Comparison of ENCODE assay signal across 9 mouse cellular contexts in genomic region chr4:72384901-72385264, GRCm38 (mm10).
DNase-seq lines count a peak whose midpoint lies in the region; ATAC-seq and TF ChIP-seq lines count a peak whose summit lies in the region.
"Had no signal": no experiment of that assay in that cellular context is flagged by ENCODE, and none has a peak within 500 bp of the region (broad histone marks: within the 10 kb centered on the region; RNA-seq: fewer than 3 reads in every experiment).

No protein-coding gene starts in this region.

- no peak overlapping the region for H3K9ac ChIP-seq in heart, embryonic 11.5 days (ENCODE audit: low read depth, low read length)
- no peak overlapping the region for H3K9ac ChIP-seq in forebrain, embryonic 12.5 days
- no peak overlapping the region for H3K9ac ChIP-seq in heart, postnatal 0 days (replicated peaks; ENCODE audit: low read depth, low read length)
- H3K9ac ChIP-seq in stomach, embryonic 16.5 days (ENCODE audit: low read length), result no peak overlapping the region

- no peak for ATAC-seq in heart, embryonic 11.5 days (replicated peaks; ENCODE audit: insufficient number of reproducible peaks, low FRiP score, low TSS enrichment)
- ATAC-seq in forebrain, embryonic 12.5 days (ENCODE audit: low FRiP score), result peak; percentile 89
- 0 out of 2 replicates have a peak, but pooled peaks have one; percentile 49 for ATAC-seq in heart, postnatal 0 days (ENCODE audit: insufficient read depth, low read depth)
- peak; percentile 33; the same call in 1 of the 2 replicates for ATAC-seq in stomach, embryonic 16.5 days (ENCODE audit: insufficient read depth, low FRiP score)

- TF ChIP-seq EP300 in heart, postnatal 0 days (IDR thresholded peaks at IDR 0.05; ENCODE audit: low read depth), result 0 out of 2 replicates have a peak, but pooled peaks have one; percentile 68

- peak; percentile 96 for DNase-seq in heart, adult 11 months
- peak; percentile 13 for DNase-seq in heart, postnatal 0 days (ENCODE audit: low spot score)
- peak; percentile 60 to 80 for DNase-seq in layer of hippocampus, postnatal 36 days
- peak; percentile 37 for DNase-seq in mesoderm, embryonic 11.5 days (ENCODE audit: low read depth, low spot score)
- no peak for DNase-seq in thymus, postnatal 14 days

- H3K4me2 ChIP-seq in heart, embryonic 11.5 days, result no peak overlapping the region
- peak overlapping the region; percentile 35; the same call in 1 of the 2 replicates for H3K4me2 ChIP-seq in forebrain, embryonic 12.5 days
- no peak overlapping the region for H3K4me2 ChIP-seq in heart, postnatal 0 days (ENCODE audit: low read depth, low read length)
- no peak overlapping the region for H3K4me2 ChIP-seq in stomach, embryonic 16.5 days (ENCODE audit: low read depth, low read length)

- H3K4me1 ChIP-seq in heart, embryonic 11.5 days (ENCODE audit: control insufficient read depth, insufficient read depth, low read length), result no peaks in the 10 kb centered on the region
- H3K4me1 ChIP-seq in forebrain, embryonic 12.5 days, result peaks cover 49% of the 10 kb centered on the region
- H3K4me1 ChIP-seq in heart, postnatal 0 days (ENCODE audit: control insufficient read depth, insufficient read depth), result peaks cover 3% of the 10 kb centered on the region; the same call in 1 of the 2 replicates
- H3K4me1 ChIP-seq in stomach, embryonic 16.5 days (ENCODE audit: control insufficient read depth, insufficient read depth, low read length), result peaks cover 5% of the 10 kb centered on the region; the same call in 1 of the 2 replicates
- H3K4me1 ChIP-seq: megakaryocyte, embryonic 14.5 days had no signal

- TF ChIP-seq CTCF in heart, postnatal 0 days (IDR thresholded peaks at IDR 0.05; ENCODE audit: low read depth), result 0 out of 2 replicates have a peak, but pooled peaks have one; percentile 8

- WGBS in heart, embryonic 11.5 days (ENCODE audit: insufficient replicate concordance), result 51% methylated on average over 12 of the region's 12 CpGs
- 8% methylated on average over 12 of the region's 12 CpGs for WGBS in forebrain, embryonic 12.5 days
- WGBS in heart, postnatal 0 days, result 36% methylated on average over 12 of the region's 12 CpGs
- WGBS in stomach, embryonic 16.5 days, result 48% methylated on average over 12 of the region's 12 CpGs

- no peaks in the 10 kb centered on the region for H3K36me3 ChIP-seq in heart, embryonic 11.5 days (ENCODE audit: control insufficient read depth, insufficient read depth, low read length)
- H3K36me3 ChIP-seq in forebrain, embryonic 12.5 days (replicated peaks), result no peaks in the 10 kb centered on the region
- no peaks in the 10 kb centered on the region for H3K36me3 ChIP-seq in heart, postnatal 0 days (replicated peaks; ENCODE audit: control insufficient read depth, insufficient read depth, low read length)
- no peaks in the 10 kb centered on the region for H3K36me3 ChIP-seq in stomach, embryonic 16.5 days (ENCODE audit: control insufficient read depth, insufficient read depth, low read length)

- H3K4me3 ChIP-seq in heart, embryonic 11.5 days (ENCODE audit: low read depth, low read length), result no peak overlapping the region
- no peak overlapping the region for H3K4me3 ChIP-seq in forebrain, embryonic 12.5 days (replicated peaks)
- H3K4me3 ChIP-seq in heart, postnatal 0 days (ENCODE audit: low read depth, low read length), result no peak overlapping the region
- no peak overlapping the region for H3K4me3 ChIP-seq in stomach, embryonic 16.5 days (replicated peaks; ENCODE audit: low read length)
- H3K4me3 ChIP-seq: megakaryocyte, embryonic 14.5 days had no signal

- H3K9me3 ChIP-seq in heart, embryonic 11.5 days (replicated peaks; ENCODE audit: control insufficient read depth, low read length), result no peaks in the 10 kb centered on the region
- H3K9me3 ChIP-seq in forebrain, embryonic 12.5 days, result no peaks in the 10 kb centered on the region
- no peaks in the 10 kb centered on the region for H3K9me3 ChIP-seq in heart, postnatal 0 days (replicated peaks; ENCODE audit: control insufficient read depth, low read length)
- H3K9me3 ChIP-seq in stomach, embryonic 16.5 days (replicated peaks; ENCODE audit: control insufficient read depth, low read length), result no peaks in the 10 kb centered on the region

- H3K27ac ChIP-seq in heart, embryonic 11.5 days (ENCODE audit: low read depth, low read length), result no peak overlapping the region
- peak overlapping the region; percentile 54 for H3K27ac ChIP-seq in forebrain, embryonic 12.5 days
- no peak overlapping the region for H3K27ac ChIP-seq in heart, postnatal 0 days (ENCODE audit: low read depth)
- H3K27ac ChIP-seq in stomach, embryonic 16.5 days (ENCODE audit: low read length), result no peak overlapping the region

- no peaks in the 10 kb centered on the region for H3K27me3 ChIP-seq in heart, embryonic 11.5 days (ENCODE audit: control insufficient read depth, insufficient read depth, low read length)
- peaks cover 38% of the 10 kb centered on the region for H3K27me3 ChIP-seq in forebrain, embryonic 12.5 days
- peaks cover 50% of the 10 kb centered on the region; the same call in 1 of the 2 replicates for H3K27me3 ChIP-seq in heart, postnatal 0 days (ENCODE audit: control insufficient read depth, insufficient read depth, low read length)
- H3K27me3 ChIP-seq in stomach, embryonic 16.5 days (ENCODE audit: control insufficient read depth, insufficient read depth, low read length), result no peaks in the 10 kb centered on the region
- H3K27me3 ChIP-seq: megakaryocyte, embryonic 14.5 days had no signal
